Mouse (Mus musculus): ENCODE data around the gene Ccdc3. TPM values are rescaled to one million over a fixed set of nuclear protein-coding genes. Genes with fewer than 3 reads are reported as not detected.
"Not testable (repeated sequence)": the region's sequence is repeated elsewhere in the genome, so short reads cannot be mapped to it uniquely, and the experiment has no call there.

The Ccdc3 gene
- polyA plus RNA-seq, 1 experiment from 2014 or later: 12.4 TPM

- Histone ChIP-seq H3K4me1 (ENCODE audit: control insufficient read depth, insufficient read depth, low read length) (no peaks in the 10 kb centered on the region), H3K36me3 (ENCODE audit: control insufficient read depth, insufficient read depth, low read length) (no peaks in the 10 kb centered on the region), H3K4me3 (ENCODE audit: low read length) (no peak overlapping the region), H3K9me3 (ENCODE audit: control insufficient read depth, low read length) (0 out of 2 replicates have a peak, but pooled peaks cover 3% of the 10 kb centered on the region), H3K9ac (ENCODE audit: low read depth, low read length) (no peak overlapping the region), H3K27me3 (ENCODE audit: control insufficient read depth, insufficient read depth, low read length) (no peaks in the 10 kb centered on the region), H3K4me2 (replicated peaks; ENCODE audit: low read depth, low read length) (no peak overlapping the region), H3K27ac (ENCODE audit: low read depth, low read length) (no peak overlapping the region)
- 89% methylated on average over 1 of the region's 1 CpGs for WGBS
- ATAC-seq (ENCODE audit: low FRiP score, low TSS enrichment): no peak
Measured at GRCm38 (mm10) chr2:5219847-5220375, 82.3 kb downstream of the Ccdc3 start.

- H3K4me3 ChIP-seq (ENCODE audit: low read length): no peak overlapping the region
- no peaks in the 10 kb centered on the region for H3K36me3 ChIP-seq (ENCODE audit: control insufficient read depth, insufficient read depth, low read length)
- no peaks in the 10 kb centered on the region for H3K4me1 ChIP-seq (ENCODE audit: control insufficient read depth, insufficient read depth, low read length)
- H3K27ac ChIP-seq (ENCODE audit: low read depth, low read length): no peak overlapping the region
- no peak overlapping the region for H3K4me2 ChIP-seq (replicated peaks; ENCODE audit: low read depth, low read length)
- 59% methylated on average over 2 of the region's 2 CpGs for WGBS
- H3K27me3 ChIP-seq (ENCODE audit: control insufficient read depth, insufficient read depth, low read length): no peaks in the 10 kb centered on the region
- no peak for ATAC-seq (ENCODE audit: low FRiP score, low TSS enrichment)
- no peak overlapping the region for H3K9ac ChIP-seq (ENCODE audit: low read depth, low read length)
- H3K9me3 ChIP-seq (ENCODE audit: control insufficient read depth, low read length): 0 out of 2 replicates have a peak, but pooled peaks cover 3% of the 10 kb centered on the region
Measured at GRCm38 (mm10) chr2:5222571-5222970, 85.0 kb downstream of the Ccdc3 start.

- Histone ChIP-seq H3K36me3 (ENCODE audit: control insufficient read depth, insufficient read depth, low read length) (no peaks in the 10 kb centered on the region), H3K4me1 (ENCODE audit: control insufficient read depth, insufficient read depth, low read length) (0 out of 2 replicates have a peak, but pooled peaks cover 4% of the 10 kb centered on the region), H3K9ac (ENCODE audit: low read depth, low read length) (no peak overlapping the region), H3K27ac (ENCODE audit: low read depth, low read length) (no peak overlapping the region), H3K4me2 (replicated peaks; ENCODE audit: low read depth, low read length) (no peak overlapping the region), H3K4me3 (ENCODE audit: low read length) (no peak overlapping the region), H3K9me3 (ENCODE audit: control insufficient read depth, low read length) (no peaks in the 10 kb centered on the region), H3K27me3 (ENCODE audit: control insufficient read depth, insufficient read depth, low read length) (no peaks in the 10 kb centered on the region)
- ATAC-seq (ENCODE audit: low FRiP score, low TSS enrichment): no peak
- WGBS: 91% methylated on average over 3 of the region's 3 CpGs
Measured at GRCm38 (mm10) chr2:5236846-5237482, 99.4 kb downstream of the Ccdc3 start.

DNA sequence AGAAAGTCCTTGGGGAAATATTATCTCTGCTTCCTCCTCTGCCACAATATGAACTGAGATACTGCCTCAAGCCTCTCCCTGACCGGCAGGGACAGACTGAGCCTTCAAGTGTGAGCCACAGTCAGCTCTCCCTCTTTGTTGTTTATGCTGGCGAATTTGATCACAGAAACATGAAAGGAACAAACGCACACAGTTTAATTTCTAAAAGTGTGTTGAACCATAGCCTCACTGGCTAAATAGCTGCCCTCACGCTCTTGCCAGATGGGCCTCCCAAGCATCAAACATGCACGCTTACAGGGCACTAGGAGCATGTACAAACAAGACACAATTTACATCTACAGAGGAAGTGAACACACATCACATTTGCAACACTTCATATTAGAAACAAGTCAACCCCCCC, 100.3 kb downstream of the Ccdc3 start:
- no peak overlapping the region for H3K27ac ChIP-seq (ENCODE audit: low read depth, low read length)
- H3K9ac ChIP-seq (ENCODE audit: low read depth, low read length): no peak overlapping the region
- no peaks in the 10 kb centered on the region for H3K36me3 ChIP-seq (ENCODE audit: control insufficient read depth, insufficient read depth, low read length)
- no peaks in the 10 kb centered on the region for H3K27me3 ChIP-seq (ENCODE audit: control insufficient read depth, insufficient read depth, low read length)
- 89% methylated on average over 5 of the region's 5 CpGs for WGBS
- H3K9me3 ChIP-seq (ENCODE audit: control insufficient read depth, low read length): no peaks in the 10 kb centered on the region
- H3K4me2 ChIP-seq (replicated peaks; ENCODE audit: low read depth, low read length): no peak overlapping the region
- no peak overlapping the region for H3K4me3 ChIP-seq (ENCODE audit: low read length)
- 0 out of 2 replicates have a peak, but pooled peaks cover 4% of the 10 kb centered on the region for H3K4me1 ChIP-seq (ENCODE audit: control insufficient read depth, insufficient read depth, low read length)
- ATAC-seq (ENCODE audit: low FRiP score, low TSS enrichment): no peak

DNA sequence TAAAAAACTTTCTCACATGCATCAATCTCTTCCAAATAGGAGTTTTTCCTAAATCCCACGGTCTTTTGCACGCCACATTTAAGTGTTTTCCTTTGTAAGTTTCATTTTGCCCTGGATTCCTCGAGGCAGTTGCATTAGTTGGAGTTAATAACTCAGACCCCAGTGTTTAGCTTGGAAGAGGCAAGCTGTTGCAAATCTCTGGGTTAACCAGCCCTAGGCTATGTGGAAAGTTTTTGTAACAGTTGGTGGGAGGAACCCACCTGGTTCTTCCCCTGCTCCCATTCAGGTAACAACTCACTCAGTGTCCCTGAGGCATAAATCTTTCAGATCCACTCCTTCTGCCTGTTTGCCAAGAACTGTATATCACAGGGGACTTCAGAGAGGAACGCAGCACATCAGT, 101.9 kb downstream of the Ccdc3 start:
- Histone ChIP-seq H3K4me3 (ENCODE audit: low read length) (no peak overlapping the region), H3K4me2 (replicated peaks; ENCODE audit: low read depth, low read length) (no peak overlapping the region), H3K27ac (ENCODE audit: low read depth, low read length) (0 out of 2 replicates have a peak overlapping the region, but pooled peaks have one; percentile 7), H3K27me3 (ENCODE audit: control insufficient read depth, insufficient read depth, low read length) (no peaks in the 10 kb centered on the region), H3K4me1 (ENCODE audit: control insufficient read depth, insufficient read depth, low read length) (0 out of 2 replicates have a peak, but pooled peaks cover 4% of the 10 kb centered on the region), H3K9ac (ENCODE audit: low read depth, low read length) (no peak overlapping the region), H3K9me3 (ENCODE audit: control insufficient read depth, low read length) (no peaks in the 10 kb centered on the region), H3K36me3 (ENCODE audit: control insufficient read depth, insufficient read depth, low read length) (no peaks in the 10 kb centered on the region)
- no peak for ATAC-seq (ENCODE audit: low FRiP score, low TSS enrichment)
- WGBS: 47% methylated on average over 4 of the region's 4 CpGs

DNA sequence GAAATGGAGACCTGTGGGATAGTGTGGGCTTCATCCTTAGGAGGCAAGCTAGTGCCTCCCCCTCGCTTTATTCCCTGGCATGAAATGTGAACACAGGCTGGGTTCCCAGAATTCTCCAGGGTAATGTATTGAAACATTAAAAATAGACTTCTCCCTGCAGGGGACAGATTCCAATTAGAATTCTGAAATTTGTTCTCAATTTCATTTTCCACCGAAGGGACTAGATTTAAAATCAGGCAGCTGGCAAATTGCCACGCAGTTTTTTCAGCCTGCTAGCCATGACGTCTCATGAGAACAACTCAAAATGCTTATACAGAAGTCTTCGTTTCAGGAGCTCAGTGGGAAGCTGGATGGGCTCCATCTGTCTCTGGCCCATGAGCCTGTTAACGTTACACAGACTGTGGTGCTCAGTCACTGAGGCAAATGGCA, 103.9 kb downstream of the Ccdc3 start:
- 61% methylated on average over 6 of the region's 6 CpGs for WGBS
- Histone ChIP-seq H3K4me2 (replicated peaks; ENCODE audit: low read depth, low read length) (no peak overlapping the region), H3K27ac (ENCODE audit: low read depth, low read length) (no peak overlapping the region), H3K9ac (ENCODE audit: low read depth, low read length) (no peak overlapping the region), H3K27me3 (ENCODE audit: control insufficient read depth, insufficient read depth, low read length) (no peaks in the 10 kb centered on the region), H3K36me3 (ENCODE audit: control insufficient read depth, insufficient read depth, low read length) (no peaks in the 10 kb centered on the region), H3K4me3 (ENCODE audit: low read length) (no peak overlapping the region), H3K4me1 (ENCODE audit: control insufficient read depth, insufficient read depth, low read length) (0 out of 2 replicates have a peak, but pooled peaks cover 4% of the 10 kb centered on the region), H3K9me3 (ENCODE audit: control insufficient read depth, low read length) (no peaks in the 10 kb centered on the region)
- no peak for ATAC-seq (ENCODE audit: low FRiP score, low TSS enrichment)

GRCm38 (mm10) chr2:5249199-5249598, 111.6 kb downstream of the Ccdc3 start:
- not testable (repeated sequence) for H3K4me1 ChIP-seq (ENCODE audit: control insufficient read depth, insufficient read depth, low read length); H3K9ac ChIP-seq (ENCODE audit: low read depth, low read length); H3K27ac ChIP-seq (ENCODE audit: low read depth, low read length); H3K9me3 ChIP-seq (ENCODE audit: control insufficient read depth, low read length); H3K4me3 ChIP-seq (ENCODE audit: low read length); H3K27me3 ChIP-seq (ENCODE audit: control insufficient read depth, insufficient read depth, low read length); H3K36me3 ChIP-seq (ENCODE audit: control insufficient read depth, insufficient read depth, low read length); H3K4me2 ChIP-seq (replicated peaks; ENCODE audit: low read depth, low read length); ATAC-seq (ENCODE audit: low FRiP score, low TSS enrichment)
- WGBS: 91% methylated on average over 6 of the region's 6 CpGs

DNA sequence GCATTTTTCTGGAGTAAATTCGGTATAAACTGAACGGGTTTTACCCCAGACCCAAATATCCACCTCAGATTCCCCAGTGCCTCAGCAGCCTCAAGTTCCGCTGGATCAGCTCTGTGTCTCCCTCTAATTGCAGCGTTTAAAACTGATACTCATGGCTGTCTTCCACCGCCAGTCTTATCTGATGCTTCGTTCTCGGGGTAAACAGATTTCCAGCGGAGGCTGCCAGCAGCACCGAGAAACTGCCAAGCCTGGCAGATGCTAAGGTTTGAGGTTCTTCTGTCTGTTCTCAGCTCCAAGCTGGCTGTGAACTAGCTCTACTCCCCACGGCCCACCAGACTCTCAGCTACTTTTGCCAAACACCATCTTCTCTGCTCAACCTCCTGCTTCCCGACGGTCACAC, 112.4 kb downstream of the Ccdc3 start:
- no peaks in the 10 kb centered on the region for H3K4me1 ChIP-seq (ENCODE audit: control insufficient read depth, insufficient read depth, low read length)
- no peaks in the 10 kb centered on the region for H3K36me3 ChIP-seq (ENCODE audit: control insufficient read depth, insufficient read depth, low read length)
- H3K9me3 ChIP-seq (ENCODE audit: control insufficient read depth, low read length): 0 out of 2 replicates have a peak, but pooled peaks cover 3% of the 10 kb centered on the region
- ATAC-seq (ENCODE audit: low FRiP score, low TSS enrichment): no peak
- no peak overlapping the region for H3K9ac ChIP-seq (ENCODE audit: low read depth, low read length)
- no peaks in the 10 kb centered on the region for H3K27me3 ChIP-seq (ENCODE audit: control insufficient read depth, insufficient read depth, low read length)
- no peak overlapping the region for H3K4me2 ChIP-seq (replicated peaks; ENCODE audit: low read depth, low read length)
- H3K4me3 ChIP-seq (ENCODE audit: low read length): no peak overlapping the region
- WGBS: 78% methylated on average over 12 of the region's 12 CpGs
- H3K27ac ChIP-seq (ENCODE audit: low read depth, low read length): no peak overlapping the region

DNA sequence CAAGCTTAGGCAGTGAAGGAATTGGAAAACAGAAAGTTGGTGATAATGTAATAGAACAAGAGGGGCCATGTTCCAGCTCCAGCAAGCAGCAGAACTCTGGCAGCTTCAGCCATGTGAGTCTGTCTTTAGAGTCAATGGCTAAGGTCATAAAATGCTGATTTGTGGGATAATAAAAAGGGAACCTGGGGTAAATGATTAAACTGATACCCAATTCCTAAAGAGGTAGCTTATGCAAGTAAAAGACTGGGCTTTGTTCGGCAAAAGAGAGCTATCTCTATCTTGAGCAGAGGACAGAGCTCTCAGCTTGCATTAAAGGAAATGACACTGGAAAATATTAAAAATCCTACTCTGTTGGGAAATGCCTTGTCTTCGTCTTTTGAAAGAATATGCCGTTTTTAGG, 120.7 kb downstream of the Ccdc3 start:
- Histone ChIP-seq H3K4me3 (ENCODE audit: low read length) (no peak overlapping the region), H3K9ac (ENCODE audit: low read depth, low read length) (no peak overlapping the region), H3K9me3 (ENCODE audit: control insufficient read depth, low read length) (peaks cover 3% of the 10 kb centered on the region; the same call in 1 of the 2 replicates), H3K4me1 (ENCODE audit: control insufficient read depth, insufficient read depth, low read length) (no peaks in the 10 kb centered on the region), H3K27me3 (ENCODE audit: control insufficient read depth, insufficient read depth, low read length) (no peaks in the 10 kb centered on the region), H3K4me2 (replicated peaks; ENCODE audit: low read depth, low read length) (no peak overlapping the region), H3K36me3 (ENCODE audit: control insufficient read depth, insufficient read depth, low read length) (no peaks in the 10 kb centered on the region), H3K27ac (ENCODE audit: low read depth, low read length) (no peak overlapping the region)
- ATAC-seq (ENCODE audit: low FRiP score, low TSS enrichment): no peak
- WGBS: 63% methylated on average over 3 of the region's 3 CpGs

Measured in kidney, embryonic 14.5 days (tissue).